Mouse (Mus musculus): ENCODE measurements around the gene Rbm33. TPM values are rescaled to one million over a fixed set of nuclear protein-coding genes. Genes with fewer than 3 reads are reported as not detected.

The Rbm33 gene
- total RNA-seq, 2 experiments from 2014 or later: 35.4 TPM

GRCm38 (mm10) chr5:28323822-28324221, 6.9 kb downstream of the Rbm33 start:
- no peak for ATAC-seq (replicated peaks; ENCODE audit: poor library complexity)

DNA sequence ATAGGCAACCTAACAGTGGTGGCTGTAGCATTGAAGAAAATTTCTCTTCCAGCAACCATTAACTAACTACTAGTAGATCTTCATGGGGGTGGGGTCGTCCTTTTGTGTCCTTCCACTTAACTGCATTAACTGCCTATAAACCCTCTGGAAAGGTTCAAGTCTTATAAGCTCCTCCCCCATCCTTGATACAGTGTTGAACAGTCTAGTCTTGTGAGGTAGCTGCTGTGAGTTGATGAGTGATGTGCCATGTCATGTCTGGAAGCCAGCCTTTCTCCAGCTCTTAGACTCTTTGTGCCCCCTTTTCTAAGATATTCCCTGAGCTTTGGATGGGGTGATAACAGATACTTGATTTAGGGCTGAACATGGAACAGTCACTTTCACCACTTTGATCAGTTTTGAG, 7.5 kb downstream of the Rbm33 start:
- ATAC-seq (replicated peaks; ENCODE audit: poor library complexity): no peak

GRCm38 (mm10) chr5:28329024-28329806, 12.3 kb downstream of the Rbm33 start:
- peak; percentile 93 for ATAC-seq (replicated peaks; ENCODE audit: poor library complexity)

DNA sequence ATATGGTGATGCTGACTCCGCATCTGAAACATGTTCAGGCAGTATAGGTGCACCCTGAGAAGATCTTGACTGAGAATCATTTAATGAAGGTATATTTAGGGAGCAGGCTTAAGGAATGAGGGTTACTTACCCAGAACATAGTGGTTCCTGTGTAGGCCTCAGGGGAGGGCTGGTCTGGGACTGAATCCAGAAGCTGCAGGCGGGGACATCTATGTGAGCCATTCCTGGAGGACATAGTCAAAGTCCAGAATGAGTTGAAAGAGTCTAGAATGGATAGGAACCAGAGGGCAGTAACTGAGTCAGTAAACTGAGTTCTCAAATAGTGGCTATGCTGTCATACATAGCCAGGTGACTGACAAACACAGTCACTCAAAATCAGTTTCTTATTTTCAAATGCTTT, 16.8 kb downstream of the Rbm33 start:
- no peak for ATAC-seq (replicated peaks; ENCODE audit: poor library complexity)

DNA sequence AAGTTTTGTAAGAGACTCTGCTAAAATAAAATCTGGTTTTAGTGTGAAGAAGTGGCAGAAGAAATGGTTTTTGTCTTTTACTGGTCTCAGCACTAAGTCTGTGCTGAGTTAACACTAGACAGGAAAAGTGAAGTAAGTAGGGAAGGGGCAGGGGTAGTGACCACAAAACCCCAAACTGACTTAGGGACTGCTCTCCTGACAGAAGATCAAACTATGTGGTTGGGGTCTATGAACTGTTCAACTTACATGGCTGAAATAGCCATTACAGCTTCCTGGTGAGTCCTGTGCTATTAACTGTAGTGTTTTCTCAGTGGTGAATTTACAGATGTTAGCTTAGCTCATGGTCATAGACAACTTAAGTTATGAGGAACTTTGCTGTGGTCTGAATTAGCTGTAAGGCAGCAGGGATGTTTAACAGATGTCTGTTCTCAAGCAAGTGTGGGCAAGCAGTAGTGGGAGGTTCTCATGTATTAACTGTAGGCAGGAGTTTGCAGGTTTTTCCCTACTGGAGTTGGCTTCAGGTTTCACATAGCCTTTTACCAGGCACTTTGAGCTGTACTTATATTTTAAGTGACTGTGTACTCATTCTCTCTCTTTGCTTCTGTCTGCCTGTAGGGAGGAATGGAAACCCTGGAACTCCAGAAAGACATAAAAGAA, 35.1 kb downstream of the Rbm33 start:
- ATAC-seq (replicated peaks; ENCODE audit: poor library complexity): peak; percentile 91

DNA sequence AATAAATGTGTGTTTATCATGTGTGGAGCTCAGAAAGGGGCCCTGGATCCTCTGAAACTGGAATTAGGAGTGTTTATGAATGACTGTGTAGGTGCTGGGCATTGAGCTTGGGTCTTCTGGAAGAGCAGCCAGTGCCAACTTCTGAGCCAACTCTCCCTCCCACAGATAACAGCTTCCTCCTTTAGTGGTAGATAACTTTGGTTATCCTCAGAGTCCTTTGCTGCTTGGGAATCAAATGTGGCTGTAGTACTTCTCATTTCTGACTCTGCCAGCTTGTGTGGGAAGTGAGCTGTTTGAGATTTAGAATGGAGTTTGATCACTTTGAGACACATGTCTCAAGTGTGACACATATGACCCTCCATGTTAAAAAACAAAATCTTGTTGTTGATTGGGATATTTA, 38.7 kb downstream of the Rbm33 start:
- peak; percentile 20; the same call in 1 of the 2 replicates for ATAC-seq (replicated peaks; ENCODE audit: poor library complexity)

DNA sequence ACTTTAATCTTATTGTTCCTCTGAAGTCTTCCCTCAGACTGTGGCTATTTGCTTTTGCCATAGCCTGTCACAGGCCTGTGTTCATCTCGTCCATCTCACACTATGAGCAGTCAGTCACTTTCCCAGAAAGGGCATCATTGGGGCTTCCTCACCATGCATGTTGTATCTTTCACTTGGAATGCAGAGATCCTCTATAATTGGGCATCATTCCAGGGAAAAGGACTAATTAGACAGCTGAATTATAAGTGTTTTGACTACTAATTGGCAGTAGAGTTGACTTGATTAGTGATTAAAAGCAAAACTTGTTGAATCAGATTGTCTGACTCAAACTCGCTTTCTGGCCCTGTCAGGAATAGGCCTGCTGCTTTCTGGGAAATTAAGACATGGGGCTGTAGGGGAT, 43.8 kb downstream of the Rbm33 start:
- no peak for ATAC-seq (replicated peaks; ENCODE audit: poor library complexity)

DNA sequence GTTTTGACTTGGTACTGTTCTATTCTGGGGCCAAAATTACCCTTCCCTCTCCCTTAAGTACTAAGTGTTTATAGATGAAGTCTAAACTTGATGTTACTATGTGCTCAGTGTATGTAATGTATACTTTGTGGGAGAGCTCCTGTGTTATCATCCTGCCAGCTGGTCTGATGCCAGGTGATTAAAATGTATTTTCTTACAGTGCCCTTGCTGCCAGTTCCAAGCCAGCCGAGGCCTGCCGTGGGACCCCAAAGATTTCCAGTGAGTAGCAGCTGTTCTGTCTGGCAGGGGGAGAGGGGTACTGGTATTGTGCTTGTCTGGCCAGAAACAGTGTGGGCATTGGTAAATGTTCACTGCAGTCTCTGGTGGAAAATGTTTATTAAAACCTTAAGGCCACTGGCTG, 51.1 kb downstream of the Rbm33 start:
- no peak for ATAC-seq (replicated peaks; ENCODE audit: poor library complexity)

GRCm38 (mm10) chr5:28370836-28371235, 53.9 kb downstream of the Rbm33 start:
- ATAC-seq (replicated peaks; ENCODE audit: poor library complexity): peak; percentile 52; the same call in 1 of the 2 replicates

DNA sequence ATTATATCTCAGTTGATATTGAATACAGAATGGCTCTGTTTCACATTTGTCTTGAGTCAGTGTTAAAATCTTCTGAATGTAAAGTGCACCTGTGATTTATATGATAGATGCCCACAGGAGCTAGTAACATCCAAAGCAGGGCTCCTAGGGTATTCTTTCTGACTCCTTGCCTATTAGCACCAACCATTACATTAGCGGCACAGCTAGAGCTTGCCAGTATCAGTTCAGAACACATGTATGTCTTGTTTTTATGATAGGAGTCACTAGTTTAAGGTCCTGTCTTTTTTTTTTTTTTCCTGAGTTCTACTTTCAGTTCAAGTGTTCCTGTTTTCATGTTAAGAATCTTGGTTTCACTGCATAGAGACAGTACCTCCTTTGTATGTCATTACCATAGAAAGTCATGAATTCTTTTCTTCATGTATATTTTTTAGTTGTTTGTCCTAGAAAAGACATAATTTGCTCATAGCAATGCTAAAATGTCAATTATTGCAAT, 55.3 kb downstream of the Rbm33 start:
- peak; percentile 67 for ATAC-seq (replicated peaks; ENCODE audit: poor library complexity)

DNA sequence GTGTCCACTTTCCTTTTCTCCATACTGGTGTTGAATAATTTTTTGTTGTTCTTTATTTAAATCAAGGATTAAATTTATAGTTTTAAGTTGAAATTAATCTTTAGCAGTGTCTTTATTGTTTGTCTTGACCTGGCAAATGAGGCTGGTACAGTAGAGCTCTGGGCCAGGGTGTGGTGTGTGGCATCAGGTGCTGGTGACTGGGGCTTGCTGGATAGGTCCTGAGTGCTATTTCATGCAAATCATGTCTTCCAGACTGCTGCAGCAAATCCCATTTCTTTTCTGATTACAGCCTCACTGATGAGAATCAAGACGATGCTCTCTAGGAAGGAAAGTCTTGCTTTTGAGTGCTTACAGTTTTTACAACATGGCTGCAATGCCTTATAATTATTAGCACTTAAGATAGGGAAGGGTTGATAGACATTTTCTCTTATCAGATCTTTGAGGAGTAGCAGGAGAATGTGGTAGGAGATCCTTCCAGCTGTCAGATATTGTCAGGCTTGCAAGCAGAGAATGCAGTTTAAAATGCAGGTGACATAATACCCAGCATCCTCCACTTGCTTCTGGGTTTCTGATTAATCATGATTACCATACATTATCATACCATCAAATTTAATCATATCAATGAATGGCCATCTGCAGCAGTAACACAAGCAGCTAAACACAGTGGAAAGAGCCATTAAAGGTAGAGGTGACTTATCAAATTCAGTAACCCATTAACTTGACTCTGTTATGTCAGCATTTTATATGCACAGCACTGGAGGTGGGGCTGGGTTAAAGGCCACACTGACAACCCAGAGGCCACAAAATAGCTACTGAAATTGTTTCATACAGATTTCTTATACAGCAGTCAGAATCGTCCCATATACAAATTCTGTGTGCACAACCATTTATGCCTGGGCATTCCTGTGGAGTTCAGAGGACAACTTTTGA, 56.8 kb downstream of the Rbm33 start:
- ATAC-seq (replicated peaks; ENCODE audit: poor library complexity): no peak

- peak; percentile 64 for ATAC-seq (replicated peaks; ENCODE audit: poor library complexity)
These were observed 60.4 kb downstream of the Rbm33 start for GRCm38 (mm10) chr5:28377299-28377698.

DNA sequence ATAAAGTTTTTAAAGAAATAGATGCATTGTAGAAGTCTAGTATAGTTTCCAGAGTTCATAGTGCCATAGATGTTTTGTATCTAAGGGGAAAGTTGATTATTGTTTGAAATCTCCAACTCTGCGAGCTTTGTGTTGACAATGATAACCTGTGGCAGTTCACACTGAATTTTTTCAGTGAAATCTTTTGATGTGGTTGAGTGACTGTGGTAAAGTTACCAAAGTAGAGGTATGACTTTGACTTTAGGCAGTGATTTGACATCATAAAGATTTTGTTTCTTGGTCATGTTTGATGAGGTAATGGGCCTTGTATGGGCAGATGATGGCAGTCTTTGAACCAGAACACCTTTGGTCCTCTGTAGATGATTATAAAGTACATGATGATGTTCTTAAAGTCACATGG, 65.4 kb downstream of the Rbm33 start:
- no peak for ATAC-seq (replicated peaks; ENCODE audit: poor library complexity)

- no peak for ATAC-seq (replicated peaks; ENCODE audit: poor library complexity)
These were observed 69.9 kb downstream of the Rbm33 start for GRCm38 (mm10) chr5:28386783-28387182.

GRCm38 (mm10) chr5:28387531-28388179, 70.7 kb downstream of the Rbm33 start:
- no peak for ATAC-seq (replicated peaks; ENCODE audit: poor library complexity)

DNA sequence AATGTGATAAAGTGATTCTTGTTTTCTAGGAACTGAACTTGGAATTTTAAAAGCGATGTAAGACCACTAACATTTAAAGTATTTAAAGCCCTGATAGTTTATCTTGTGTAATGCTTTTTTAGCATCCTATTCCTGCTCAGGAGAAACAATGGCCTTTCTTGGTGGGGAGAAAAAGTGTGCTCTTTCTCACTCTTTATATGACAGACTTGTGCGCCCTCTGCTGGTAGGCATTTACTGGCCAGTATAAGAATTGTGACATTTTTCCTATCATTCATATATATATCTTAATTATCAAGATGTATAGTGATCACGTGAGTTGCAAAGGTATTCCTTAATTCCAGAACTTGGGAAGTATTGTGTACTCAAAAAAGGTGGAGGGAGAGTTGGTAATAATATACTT, 71.3 kb downstream of the Rbm33 start:
- peak; percentile 81 for ATAC-seq (replicated peaks; ENCODE audit: poor library complexity)

DNA sequence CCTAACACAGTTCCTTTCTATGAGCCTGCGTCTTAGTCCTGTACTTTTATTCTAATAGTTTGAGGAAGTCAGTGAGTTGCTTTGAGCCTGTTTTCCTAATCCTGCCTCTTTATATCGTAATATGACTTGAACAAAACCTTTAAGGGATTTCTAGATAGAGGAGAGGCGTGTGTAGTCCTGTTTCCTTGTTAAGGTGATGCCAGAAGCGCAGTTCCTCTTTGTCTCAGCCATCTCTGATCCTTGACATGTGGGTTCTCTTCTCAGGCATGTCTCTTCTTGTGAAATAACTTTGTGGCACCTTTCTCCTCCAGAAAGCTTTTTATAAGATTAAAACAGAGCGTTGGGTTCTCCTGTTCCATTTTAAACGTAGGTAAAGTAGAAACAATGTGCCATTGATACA, 73.3 kb downstream of the Rbm33 start:
- no peak for ATAC-seq (replicated peaks; ENCODE audit: poor library complexity)

DNA sequence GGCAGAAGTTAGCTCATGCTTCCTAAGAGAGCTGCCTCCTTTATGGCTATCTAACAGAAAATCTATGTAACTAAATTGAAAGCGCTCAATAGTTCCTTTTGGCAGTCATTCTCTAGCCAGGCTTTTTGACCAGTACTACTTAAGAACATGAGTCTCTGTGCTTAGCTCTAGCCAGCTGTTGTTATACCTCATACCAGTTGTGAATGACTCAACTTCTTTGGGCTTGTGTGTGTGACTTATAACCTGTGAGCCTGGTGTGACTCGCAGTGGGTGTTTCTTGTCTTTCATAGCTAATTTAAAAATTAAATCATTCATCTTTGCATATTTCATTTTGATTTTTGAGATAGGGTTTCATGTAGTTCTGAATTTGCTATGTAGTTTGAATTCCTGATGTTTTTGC, 80.4 kb downstream of the Rbm33 start:
- no peak for ATAC-seq (replicated peaks; ENCODE audit: poor library complexity)

DNA sequence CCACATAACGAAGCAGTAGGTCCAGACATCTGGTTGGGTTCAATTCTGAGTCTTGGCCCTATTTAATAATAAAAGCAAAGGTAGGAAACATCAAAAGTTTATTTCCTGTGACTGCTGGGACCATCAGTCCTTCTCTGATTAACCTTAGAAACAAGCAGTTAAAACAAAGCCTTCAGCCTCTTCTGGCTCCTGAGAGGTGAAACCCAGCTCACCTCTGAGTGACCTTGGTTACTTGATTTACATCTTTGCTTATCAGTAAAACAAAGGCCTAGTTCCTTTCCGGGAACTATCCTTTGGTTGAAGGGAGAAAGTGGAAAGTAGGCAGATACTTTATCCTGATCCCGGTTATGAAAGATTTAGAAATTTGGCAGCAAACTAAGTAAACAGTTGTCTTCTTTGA, 81.8 kb downstream of the Rbm33 start:
- no peak for ATAC-seq (replicated peaks; ENCODE audit: poor library complexity)

DNA sequence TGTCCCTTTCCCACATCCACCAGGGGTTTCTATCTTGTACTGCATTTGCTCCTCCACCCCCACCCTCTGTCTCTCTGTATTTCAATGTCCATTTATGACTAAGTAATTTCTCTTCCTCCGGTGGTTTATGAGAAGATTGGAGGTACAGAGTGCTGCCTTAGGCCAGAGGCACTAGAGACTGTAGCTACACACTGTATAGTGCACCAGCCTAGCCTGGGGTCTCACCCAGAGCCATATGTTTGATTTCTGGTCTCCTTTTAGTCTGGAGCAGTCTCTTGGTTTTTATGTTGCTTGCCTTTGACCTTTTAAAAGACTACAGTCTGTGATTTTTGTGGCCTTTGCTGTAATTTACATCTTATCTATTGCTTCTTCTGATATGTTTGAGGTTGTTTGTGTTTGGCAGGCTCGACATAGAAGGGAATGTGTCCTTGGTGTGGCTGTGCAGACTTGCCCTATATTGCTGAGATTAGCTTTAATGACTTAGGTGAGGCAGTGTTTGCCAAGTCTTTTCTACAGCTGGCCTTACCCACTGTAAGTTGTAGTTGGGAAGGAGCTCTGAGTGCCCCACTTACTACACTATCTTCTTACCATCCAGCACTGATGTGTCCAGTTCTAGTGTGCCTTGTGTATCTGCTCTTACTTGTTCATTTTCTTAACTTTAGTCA, 82.7 kb downstream of the Rbm33 start:
- ATAC-seq (replicated peaks; ENCODE audit: poor library complexity): no peak

Measured in megakaryocyte progenitor cell, adult 5-6 weeks (primary cell).